Mouse (Mus musculus) right cerebral cortex, postnatal 4 days (tissue): Measurements from ENCODE around the gene Rpl7l1.

ENCODE experiments used
- DNase-seq: peaks from one replicate; pipeline ENCODE4 v3.0.0-alpha.2; 2022

The Rpl7l1 gene

DNA sequence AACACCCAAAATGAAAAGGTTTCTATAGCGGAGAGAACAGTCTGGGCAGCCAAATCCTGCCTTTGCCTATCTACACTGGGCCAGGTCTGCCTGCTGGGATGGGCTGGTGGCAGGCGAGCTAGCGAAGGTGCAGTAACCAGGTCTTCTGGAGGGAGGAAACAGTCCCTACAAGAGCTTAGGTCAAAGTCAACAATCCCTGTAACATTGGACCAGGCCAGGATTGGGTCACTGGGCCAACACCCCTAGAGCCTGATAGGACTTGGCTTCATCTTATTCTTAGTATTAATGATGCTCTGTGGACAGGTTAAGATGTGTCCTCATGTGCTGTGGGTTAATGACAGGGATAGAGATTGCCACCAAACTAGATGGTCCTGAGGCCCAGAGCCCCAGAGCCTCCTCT, 48.4 kb downstream of the Rpl7l1 start:
- no peak for DNase-seq

- no peak for DNase-seq
These were observed 53.6 kb downstream of the Rpl7l1 start, which contains the start of gene Gnmt for GRCm38 (mm10) chr17:46728904-46729318. TSS of gene Gnmt (minus strand) at chr17:46729168.

DNA sequence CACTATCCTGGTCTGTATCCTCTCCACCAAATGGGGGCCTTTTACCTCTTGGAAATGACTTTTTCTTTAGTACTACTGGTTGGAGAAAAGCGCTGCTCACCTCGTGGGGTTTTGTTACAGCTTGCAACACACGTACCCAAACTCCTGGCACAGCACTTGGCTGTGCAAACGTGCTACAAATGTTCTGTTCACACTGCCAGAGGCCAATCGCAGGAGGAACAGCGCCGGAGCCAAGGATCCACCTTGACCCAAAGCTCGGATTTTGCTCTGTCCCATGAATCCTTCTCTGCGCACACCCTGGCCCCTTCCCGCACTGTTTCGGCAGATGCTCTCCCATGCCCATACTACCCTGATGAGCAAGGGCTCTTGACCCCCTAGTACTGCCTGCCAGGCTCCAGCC, 54.0 kb downstream of the Rpl7l1 start:
- DNase-seq: no peak

- no peak for DNase-seq
These were observed 54.5 kb downstream of the Rpl7l1 start for GRCm38 (mm10) chr17:46728021-46728420.

DNA sequence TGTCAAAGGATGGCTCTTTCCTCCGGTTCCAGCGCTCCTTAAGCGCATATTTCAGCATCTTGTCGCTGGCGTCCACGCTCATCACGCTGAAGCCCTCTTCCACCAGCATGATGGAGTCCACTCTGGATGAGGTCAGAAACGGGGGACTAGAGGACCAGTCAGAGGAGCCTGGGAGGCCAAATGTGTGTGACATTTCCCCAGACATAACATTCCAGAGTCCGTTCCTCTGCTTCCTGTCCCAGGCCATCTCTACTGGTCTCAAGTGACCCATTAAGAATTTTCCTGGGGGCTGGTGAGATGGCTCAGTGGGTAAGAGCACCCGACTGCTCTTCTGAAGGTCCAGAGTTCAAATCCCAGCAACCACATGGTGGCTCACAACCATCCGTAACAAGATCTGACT, 55.2 kb downstream of the Rpl7l1 start:
- no peak for DNase-seq

- no peak for DNase-seq
These were observed 56.5 kb downstream of the Rpl7l1 start for GRCm38 (mm10) chr17:46725731-46726645.

DNA sequence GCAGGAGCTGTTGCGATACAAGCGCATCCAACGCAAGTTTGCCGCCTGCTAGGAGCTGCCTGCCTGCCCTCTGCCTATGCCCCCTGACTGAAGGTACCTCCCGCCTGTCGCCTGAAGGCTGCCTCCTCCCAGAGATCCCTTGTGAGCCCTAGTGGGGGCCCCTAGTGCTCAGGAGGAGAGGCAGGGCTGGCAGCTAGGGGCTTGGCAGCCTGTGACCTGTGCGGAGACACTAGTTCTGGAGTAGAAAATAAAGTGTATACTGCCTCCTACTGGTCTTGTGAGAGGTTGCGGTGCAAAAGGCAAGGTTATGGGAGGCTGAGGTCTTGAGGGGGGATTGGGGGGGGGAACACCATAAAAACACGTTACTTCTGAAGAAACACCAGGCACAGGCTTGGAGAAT, 57.2 kb downstream of the Rpl7l1 start:
- no peak for DNase-seq

GRCm38 (mm10) chr17:46724477-46725084, 57.9 kb downstream of the Rpl7l1 start:
- DNase-seq: no peak
